Mouse (Mus musculus) spleen, adult 2 months (tissue): ENCODE data around the gene Fkbp3.

ENCODE experiments used
- CTCF ChIP-seq: fragments of 200-500 bp; IDR thresholded peaks from 2 replicates; pipeline ENCODE4 v1.5.1; 2011; ENCODE audit warnings: mild to moderate bottlenecking, inconsistent platforms; ENCODE audit not compliant: insufficient read depth, insufficient read length, insufficient replicate concordance; ENCODE audit errors: extremely low read depth
- POLR2A ChIP-seq: fragments of 200-500 bp; IDR thresholded peaks from 2 replicates; pipeline ENCODE4 v1.6.1; 2011; ENCODE audit warnings: low read depth, low read length, inconsistent platforms

DNA sequence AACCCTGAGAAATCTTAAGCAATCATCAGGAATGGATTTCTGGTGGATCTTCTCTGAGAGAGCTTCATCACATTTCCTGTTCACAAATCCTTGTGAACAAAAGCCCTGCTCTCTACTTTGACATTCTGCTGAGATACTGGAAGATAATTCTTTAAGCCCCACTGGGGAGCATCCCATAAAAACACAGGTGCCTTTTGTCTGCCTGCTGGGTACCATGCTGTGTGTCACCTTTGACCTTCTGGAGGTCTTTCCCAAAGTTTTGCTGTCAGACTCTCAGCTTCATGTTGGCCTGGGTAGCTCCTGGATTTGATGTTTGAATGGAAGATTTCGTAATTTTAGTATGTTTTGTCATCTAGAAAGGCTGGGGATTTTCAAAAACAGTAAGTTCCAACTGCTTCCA is 34.9 kb upstream of the Fkbp3 start:
- no peak for TF ChIP-seq POLR2A
- no peak for TF ChIP-seq CTCF
